Mouse (Mus musculus) ES-Bruce4 (cell line): ENCODE measurements around the gene B3galnt1.

Source experiments
- CTCF ChIP-seq: IDR thresholded peaks from one replicate; pipeline ENCODE4 v1.8.1; 2011; ENCODE audit warnings: low read depth, low read length
- EP300 ChIP-seq: IDR thresholded peaks from 2 replicates; pipeline ENCODE4 v1.6.1; 2011; ENCODE audit warnings: low read depth, low read length; ENCODE audit not compliant: insufficient read depth

DNA sequence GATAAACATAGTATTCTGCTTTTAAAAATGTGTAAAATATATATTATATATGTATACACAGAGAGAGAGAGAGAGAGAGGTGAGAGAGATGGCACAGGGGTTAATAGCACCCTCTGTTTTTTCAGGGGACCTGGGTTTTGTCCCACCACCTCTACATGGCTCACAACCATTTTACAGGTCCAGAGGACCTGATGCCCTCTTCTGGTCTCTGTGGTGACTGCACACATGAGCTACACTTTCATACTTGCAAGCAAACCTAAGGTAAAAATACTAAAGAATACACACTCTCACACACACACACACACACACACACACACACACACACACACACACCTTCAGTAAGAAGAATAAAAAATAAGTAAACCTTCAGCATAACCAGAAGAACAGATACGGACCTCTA lies 20.0 kb downstream of the B3galnt1 start:
- TF ChIP-seq CTCF (no peak), EP300 (no peak)
